Mouse (Mus musculus): ENCODE results near the gene Myh14. TPM values are rescaled to one million over a fixed set of nuclear protein-coding genes. Genes with fewer than 3 reads are reported as not detected.
"Not testable (repeated sequence)": the region's sequence is repeated elsewhere in the genome, so short reads cannot be mapped to it uniquely, and the experiment has no call there.

Myh14 gene
- 0.25 and 0.77 TPM in 2 replicates for polyA plus RNA-seq (2015; fragmentation: Nextera tagmentation; extraction: Ambion mirVana)

GRCm38 (mm10) chr7:44670803-44671202 is at the start of gene Myh14:
Myh14 (minus strand) TSS chr7:44670843.
- WGBS (ENCODE audit: insufficient replicate concordance), result 2% methylated on average over 22 of the region's 23 CpGs
- Histone ChIP-seq H3K4me1 (ENCODE audit: control insufficient read depth, low read depth, low read length) (peaks cover 3% of the 10 kb centered on the region; the same call in 1 of the 2 replicates), H3K4me2 (ENCODE audit: low read depth, low read length) (peak within 1 kb of the TSS; percentile 38), H3K9me3 (replicated peaks; ENCODE audit: control insufficient read depth, low read length) (no peaks in the 10 kb centered on the region; the same call in 1 of the 2 replicates), H3K4me3 (ENCODE audit: low read depth, low read length) (peak within 1 kb of the TSS; percentile 10; the same call in 1 of the 2 replicates), H3K9ac (ENCODE audit: low read depth, low read length) (no peak within 1 kb of the TSS), H3K27me3 (ENCODE audit: control insufficient read depth, insufficient read depth, low read depth, low read length) (peaks cover 14% of the 10 kb centered on the region), H3K36me3 (ENCODE audit: control insufficient read depth, insufficient read depth) (no peaks in the 10 kb centered on the region), H3K27ac (ENCODE audit: low read length) (no peak within 1 kb of the TSS)
- peak; percentile 90 for ATAC-seq (ENCODE audit: low read depth)

- 65% methylated on average over 5 of the region's 5 CpGs for WGBS (ENCODE audit: insufficient replicate concordance)
- Histone ChIP-seq H3K9me3 (replicated peaks; ENCODE audit: control insufficient read depth, low read length) (0 out of 2 replicates have a peak, but pooled peaks cover 2% of the 10 kb centered on the region), H3K9ac (ENCODE audit: low read depth, low read length) (no peak overlapping the region), H3K4me3 (ENCODE audit: low read depth, low read length) (no peak overlapping the region), H3K27me3 (ENCODE audit: control insufficient read depth, insufficient read depth, low read depth, low read length) (no peaks in the 10 kb centered on the region), H3K4me1 (ENCODE audit: control insufficient read depth, low read depth, low read length) (no peaks in the 10 kb centered on the region), H3K27ac (ENCODE audit: low read length) (no peak overlapping the region), H3K4me2 (ENCODE audit: low read depth, low read length) (no peak overlapping the region), H3K36me3 (ENCODE audit: control insufficient read depth, insufficient read depth) (no peaks in the 10 kb centered on the region)
- ATAC-seq (ENCODE audit: low read depth), result no peak
These were observed 39.2 kb upstream of the Myh14 start for GRCm38 (mm10) chr7:44709881-44710280.

- Histone ChIP-seq H3K9ac (ENCODE audit: low read depth, low read length) (no peak within 1 kb of the TSS), H3K27me3 (ENCODE audit: control insufficient read depth, insufficient read depth, low read depth, low read length) (no peaks in the 10 kb centered on the region), H3K4me2 (ENCODE audit: low read depth, low read length) (no peak within 1 kb of the TSS), H3K36me3 (ENCODE audit: control insufficient read depth, insufficient read depth) (no peaks in the 10 kb centered on the region), H3K9me3 (replicated peaks; ENCODE audit: control insufficient read depth, low read length) (0 out of 2 replicates have a peak, but pooled peaks cover 2% of the 10 kb centered on the region), H3K4me3 (ENCODE audit: low read depth, low read length) (no peak within 1 kb of the TSS), H3K4me1 (ENCODE audit: control insufficient read depth, low read depth, low read length) (no peaks in the 10 kb centered on the region), H3K27ac (ENCODE audit: low read length) (no peak within 1 kb of the TSS)
- WGBS (ENCODE audit: insufficient replicate concordance), result 68% methylated on average over 14 of the region's 14 CpGs
- ATAC-seq (ENCODE audit: low read depth), result no peak
These were observed 37.9 kb upstream of the Myh14 start, which contains the start of gene Izumo2 for GRCm38 (mm10) chr7:44708574-44708973. Izumo2 (plus strand) TSS chr7:44708742.

- WGBS (ENCODE audit: insufficient replicate concordance), result 70% methylated on average over 5 of the region's 6 CpGs
- H3K27me3 ChIP-seq (ENCODE audit: control insufficient read depth, insufficient read depth, low read depth, low read length); H3K4me2 ChIP-seq (ENCODE audit: low read depth, low read length); H3K4me1 ChIP-seq (ENCODE audit: control insufficient read depth, low read depth, low read length); ATAC-seq (ENCODE audit: low read depth); H3K9ac ChIP-seq (ENCODE audit: low read depth, low read length); H3K27ac ChIP-seq (ENCODE audit: low read length); H3K4me3 ChIP-seq (ENCODE audit: low read depth, low read length); H3K9me3 ChIP-seq (replicated peaks; ENCODE audit: control insufficient read depth, low read length); H3K36me3 ChIP-seq (ENCODE audit: control insufficient read depth, insufficient read depth): not testable (repeated sequence)
These were observed 37.5 kb upstream of the Myh14 start for GRCm38 (mm10) chr7:44708093-44708492.

GRCm38 (mm10) chr7:44707169-44707675 is 36.6 kb upstream of the Myh14 start:
- H3K27me3 ChIP-seq (ENCODE audit: control insufficient read depth, insufficient read depth, low read depth, low read length), result no peaks in the 10 kb centered on the region
- no peak overlapping the region for H3K4me2 ChIP-seq (ENCODE audit: low read depth, low read length)
- WGBS (ENCODE audit: insufficient replicate concordance), result 61% methylated on average over 5 of the region's 5 CpGs
- no peaks in the 10 kb centered on the region for H3K36me3 ChIP-seq (ENCODE audit: control insufficient read depth, insufficient read depth)
- H3K4me1 ChIP-seq (ENCODE audit: control insufficient read depth, low read depth, low read length), result no peaks in the 10 kb centered on the region
- ATAC-seq (ENCODE audit: low read depth), result no peak
- H3K4me3 ChIP-seq (ENCODE audit: low read depth, low read length), result no peak overlapping the region
- 0 out of 2 replicates have a peak, but pooled peaks cover 2% of the 10 kb centered on the region for H3K9me3 ChIP-seq (replicated peaks; ENCODE audit: control insufficient read depth, low read length)
- H3K9ac ChIP-seq (ENCODE audit: low read depth, low read length), result no peak overlapping the region
- no peak overlapping the region for H3K27ac ChIP-seq (ENCODE audit: low read length)

- ATAC-seq (ENCODE audit: low read depth), result no peak
- Histone ChIP-seq H3K27ac (ENCODE audit: low read length) (no peak overlapping the region), H3K4me2 (ENCODE audit: low read depth, low read length) (no peak overlapping the region), H3K4me1 (ENCODE audit: control insufficient read depth, low read depth, low read length) (no peaks in the 10 kb centered on the region), H3K27me3 (ENCODE audit: control insufficient read depth, insufficient read depth, low read depth, low read length) (no peaks in the 10 kb centered on the region), H3K9me3 (replicated peaks; ENCODE audit: control insufficient read depth, low read length) (0 out of 2 replicates have a peak, but pooled peaks cover 2% of the 10 kb centered on the region), H3K9ac (ENCODE audit: low read depth, low read length) (no peak overlapping the region), H3K4me3 (ENCODE audit: low read depth, low read length) (no peak overlapping the region), H3K36me3 (ENCODE audit: control insufficient read depth, insufficient read depth) (no peaks in the 10 kb centered on the region)
These were observed 35.7 kb upstream of the Myh14 start for GRCm38 (mm10) chr7:44706322-44706721.

- no peak for ATAC-seq (ENCODE audit: low read depth)
- Histone ChIP-seq H3K9me3 (replicated peaks; ENCODE audit: control insufficient read depth, low read length) (0 out of 2 replicates have a peak, but pooled peaks cover 2% of the 10 kb centered on the region), H3K4me3 (ENCODE audit: low read depth, low read length) (no peak overlapping the region), H3K4me1 (ENCODE audit: control insufficient read depth, low read depth, low read length) (no peaks in the 10 kb centered on the region), H3K9ac (ENCODE audit: low read depth, low read length) (no peak overlapping the region), H3K36me3 (ENCODE audit: control insufficient read depth, insufficient read depth) (no peaks in the 10 kb centered on the region), H3K27ac (ENCODE audit: low read length) (no peak overlapping the region), H3K4me2 (ENCODE audit: low read depth, low read length) (no peak overlapping the region), H3K27me3 (ENCODE audit: control insufficient read depth, insufficient read depth, low read depth, low read length) (no peaks in the 10 kb centered on the region)
- 68% methylated on average over 4 of the region's 4 CpGs for WGBS (ENCODE audit: insufficient replicate concordance)
These were observed 34.4 kb upstream of the Myh14 start for GRCm38 (mm10) chr7:44705086-44705485.

- H3K4me1 ChIP-seq (ENCODE audit: control insufficient read depth, low read depth, low read length), result no peaks in the 10 kb centered on the region
- no peak overlapping the region for H3K4me3 ChIP-seq (ENCODE audit: low read depth, low read length)
- H3K36me3 ChIP-seq (ENCODE audit: control insufficient read depth, insufficient read depth), result no peaks in the 10 kb centered on the region
- H3K27ac ChIP-seq (ENCODE audit: low read length), result no peak overlapping the region
- H3K4me2 ChIP-seq (ENCODE audit: low read depth, low read length), result no peak overlapping the region
- H3K9ac ChIP-seq (ENCODE audit: low read depth, low read length), result no peak overlapping the region
- WGBS (ENCODE audit: insufficient replicate concordance), result 48% methylated on average over 3 of the region's 3 CpGs
- ATAC-seq (ENCODE audit: low read depth), result no peak
- no peaks in the 10 kb centered on the region for H3K27me3 ChIP-seq (ENCODE audit: control insufficient read depth, insufficient read depth, low read depth, low read length)
- 0 out of 2 replicates have a peak, but pooled peaks cover 2% of the 10 kb centered on the region for H3K9me3 ChIP-seq (replicated peaks; ENCODE audit: control insufficient read depth, low read length)
These were observed 33.7 kb upstream of the Myh14 start for GRCm38 (mm10) chr7:44704363-44704762.

GRCm38 (mm10) chr7:44702985-44703384 is 32.3 kb upstream of the Myh14 start:
- Histone ChIP-seq H3K9me3 (replicated peaks; ENCODE audit: control insufficient read depth, low read length) (0 out of 2 replicates have a peak, but pooled peaks cover 2% of the 10 kb centered on the region), H3K27ac (ENCODE audit: low read length) (no peak overlapping the region), H3K9ac (ENCODE audit: low read depth, low read length) (no peak overlapping the region), H3K4me2 (ENCODE audit: low read depth, low read length) (no peak overlapping the region), H3K27me3 (ENCODE audit: control insufficient read depth, insufficient read depth, low read depth, low read length) (no peaks in the 10 kb centered on the region), H3K4me1 (ENCODE audit: control insufficient read depth, low read depth, low read length) (no peaks in the 10 kb centered on the region), H3K36me3 (ENCODE audit: control insufficient read depth, insufficient read depth) (no peaks in the 10 kb centered on the region), H3K4me3 (ENCODE audit: low read depth, low read length) (no peak overlapping the region)
- WGBS (ENCODE audit: insufficient replicate concordance), result 53% methylated on average over 8 of the region's 8 CpGs
- ATAC-seq (ENCODE audit: low read depth), result no peak

Measured in liver, embryonic 16.5 days (tissue).